Mouse (Mus musculus): ENCODE results near the gene Mdfic. TPM values are rescaled to one million over a fixed set of nuclear protein-coding genes. Genes with fewer than 3 reads are reported as not detected.
A peak's percentile ranks its signal among the peaks of the same experiment; 100 is the strongest.

The Mdfic gene
- polyA plus RNA-seq, 1 experiment from 2014 or later, result 9.1 TPM

DNA sequence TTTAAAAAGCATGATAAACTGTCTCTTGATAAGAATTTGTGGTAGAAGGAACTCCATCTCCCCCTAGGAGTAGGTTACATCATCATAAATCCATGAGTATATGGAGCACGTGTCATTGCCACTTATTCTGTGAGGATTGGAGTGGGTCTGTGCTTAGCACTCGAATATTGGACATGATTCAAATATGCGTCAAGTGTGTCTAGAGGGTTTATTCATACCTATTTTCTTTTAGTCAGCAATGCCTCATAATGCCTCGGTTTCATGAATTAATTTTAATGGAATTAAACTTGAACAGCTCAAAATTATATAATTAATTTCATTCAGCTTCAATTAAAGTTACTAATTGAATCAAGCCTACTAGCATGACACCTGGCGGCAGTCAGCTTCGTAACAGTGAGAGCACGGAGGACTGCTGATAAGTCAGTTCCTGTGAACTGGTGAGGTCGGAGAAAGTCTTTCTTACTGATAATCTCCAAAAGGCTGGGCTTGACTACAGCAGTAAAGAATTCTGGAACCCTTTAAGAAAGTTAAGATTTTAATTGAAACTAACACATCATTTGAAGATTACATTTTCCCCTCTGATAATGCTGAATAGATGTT lies 17.0 kb downstream of the Mdfic start:
- Histone ChIP-seq H3K9me3 (ENCODE audit: low read length) (no peaks in the 10 kb centered on the region), H3K4me2 (replicated peaks; ENCODE audit: low read depth, low read length) (no peak overlapping the region), H3K27ac (ENCODE audit: low read length) (peak overlapping the region; percentile 44; the same call in 1 of the 2 replicates), H3K9ac (replicated peaks; ENCODE audit: low read depth) (no peak overlapping the region), H3K4me1 (ENCODE audit: insufficient read depth, low read depth, low read length) (peaks cover 12% of the 10 kb centered on the region; the same call in 1 of the 2 replicates), H3K4me3 (ENCODE audit: low read depth, low read length) (no peak overlapping the region), H3K27me3 (replicated peaks; ENCODE audit: insufficient read depth, low read length) (no peaks in the 10 kb centered on the region), H3K36me3 (ENCODE audit: insufficient read depth, low read length) (no peaks in the 10 kb centered on the region)
- WGBS, result 37% methylated on average over 8 of the region's 8 CpGs
- ATAC-seq, result peak; percentile 93
- peak; percentile 89 for DNase-seq (ENCODE audit: low spot score)
- TF ChIP-seq EP300 (IDR thresholded peaks at IDR 0.05) (peak; percentile 98), CTCF (IDR thresholded peaks at IDR 0.05) (no peak; the same call in 1 of the 2 replicates)

GRCm38 (mm10) chr6:15738331-15738943 lies 18.0 kb downstream of the Mdfic start:
- H3K4me1 ChIP-seq (ENCODE audit: insufficient read depth, low read depth, low read length), result peaks cover 12% of the 10 kb centered on the region; the same call in 1 of the 2 replicates
- ATAC-seq (peak; percentile 83), DNase-seq (ENCODE audit: low spot score) (peak; percentile 83)
- no peak overlapping the region for H3K4me3 ChIP-seq (ENCODE audit: low read depth, low read length)
- no peaks in the 10 kb centered on the region for H3K9me3 ChIP-seq (ENCODE audit: low read length)
- H3K27me3 ChIP-seq (replicated peaks; ENCODE audit: insufficient read depth, low read length), result no peaks in the 10 kb centered on the region
- WGBS, result 22% methylated on average over 5 of the region's 5 CpGs
- H3K36me3 ChIP-seq (ENCODE audit: insufficient read depth, low read length), result no peaks in the 10 kb centered on the region
- no peak overlapping the region for H3K9ac ChIP-seq (replicated peaks; ENCODE audit: low read depth)
- H3K27ac ChIP-seq (ENCODE audit: low read length), result peak overlapping the region; percentile 47
- H3K4me2 ChIP-seq (replicated peaks; ENCODE audit: low read depth, low read length), result no peak overlapping the region
- peak; percentile 90 for TF ChIP-seq EP300 (IDR thresholded peaks at IDR 0.05)
- no peak for TF ChIP-seq CTCF (IDR thresholded peaks at IDR 0.05)

- Histone ChIP-seq H3K4me1 (ENCODE audit: insufficient read depth, low read depth, low read length) (peaks cover 12% of the 10 kb centered on the region; the same call in 1 of the 2 replicates), H3K4me2 (replicated peaks; ENCODE audit: low read depth, low read length) (no peak overlapping the region), H3K27me3 (replicated peaks; ENCODE audit: insufficient read depth, low read length) (no peaks in the 10 kb centered on the region), H3K36me3 (ENCODE audit: insufficient read depth, low read length) (no peaks in the 10 kb centered on the region), H3K9me3 (ENCODE audit: low read length) (no peaks in the 10 kb centered on the region), H3K4me3 (ENCODE audit: low read depth, low read length) (no peak overlapping the region), H3K9ac (replicated peaks; ENCODE audit: low read depth) (no peak overlapping the region), H3K27ac (ENCODE audit: low read length) (no peak overlapping the region; the same call in 1 of the 2 replicates)
- WGBS, result 49% methylated on average over 3 of the region's 3 CpGs
- no peak for ATAC-seq
- no peak for TF ChIP-seq CTCF (IDR thresholded peaks at IDR 0.05)
- no peak for TF ChIP-seq EP300 (IDR thresholded peaks at IDR 0.05)
- no peak for DNase-seq (ENCODE audit: low spot score)
Observed at GRCm38 (mm10) chr6:15739132-15739531, 18.7 kb downstream of the Mdfic start.

- H3K9ac ChIP-seq (replicated peaks; ENCODE audit: low read depth), result no peak overlapping the region
- H3K4me1 ChIP-seq (ENCODE audit: insufficient read depth, low read depth, low read length), result peaks cover 12% of the 10 kb centered on the region; the same call in 1 of the 2 replicates
- H3K4me3 ChIP-seq (ENCODE audit: low read depth, low read length), result no peak overlapping the region
- H3K9me3 ChIP-seq (ENCODE audit: low read length), result no peaks in the 10 kb centered on the region
- H3K27me3 ChIP-seq (replicated peaks; ENCODE audit: insufficient read depth, low read length), result no peaks in the 10 kb centered on the region
- DNase-seq (ENCODE audit: low spot score), result no peak
- no peak for TF ChIP-seq CTCF (IDR thresholded peaks at IDR 0.05)
- no peak for TF ChIP-seq EP300 (IDR thresholded peaks at IDR 0.05)
- no peak overlapping the region for H3K27ac ChIP-seq (ENCODE audit: low read length)
- no peaks in the 10 kb centered on the region for H3K36me3 ChIP-seq (ENCODE audit: insufficient read depth, low read length)
- ATAC-seq, result no peak
- 81% methylated on average over 6 of the region's 6 CpGs for WGBS
- H3K4me2 ChIP-seq (replicated peaks; ENCODE audit: low read depth, low read length), result no peak overlapping the region
Observed at GRCm38 (mm10) chr6:15742591-15743149, 22.2 kb downstream of the Mdfic start.

DNA sequence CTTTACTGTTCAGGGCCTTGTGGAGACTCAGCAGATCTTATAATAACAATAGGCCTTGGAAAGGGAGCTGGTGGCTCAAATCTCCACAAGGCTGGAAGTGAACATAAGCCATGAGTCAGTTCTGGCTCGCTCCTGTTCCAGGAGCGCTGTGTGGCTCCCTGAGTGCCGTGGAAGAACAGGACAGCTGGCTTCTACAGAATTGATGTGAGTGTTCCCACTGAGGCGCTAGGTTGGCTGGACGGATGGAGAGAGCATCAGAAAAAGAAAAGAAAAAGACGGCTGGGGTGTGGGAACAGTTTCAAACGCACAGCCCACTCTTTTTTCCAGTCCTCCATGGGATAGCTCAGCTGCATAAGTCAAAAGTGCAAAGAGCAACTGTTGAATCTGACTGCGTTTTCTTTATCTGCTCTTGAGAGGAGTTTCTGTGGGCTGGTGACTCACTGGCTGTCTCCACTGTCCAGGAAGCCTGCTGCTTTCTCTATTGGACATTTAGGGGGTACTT lies 22.9 kb downstream of the Mdfic start:
- no peak overlapping the region for H3K4me3 ChIP-seq (ENCODE audit: low read depth, low read length)
- ATAC-seq (no peak), DNase-seq (ENCODE audit: low spot score) (no peak)
- TF ChIP-seq CTCF (IDR thresholded peaks at IDR 0.05), result no peak
- no peak for TF ChIP-seq EP300 (IDR thresholded peaks at IDR 0.05)
- H3K4me1 ChIP-seq (ENCODE audit: insufficient read depth, low read depth, low read length), result peaks cover 6% of the 10 kb centered on the region; the same call in 1 of the 2 replicates
- no peaks in the 10 kb centered on the region for H3K27me3 ChIP-seq (replicated peaks; ENCODE audit: insufficient read depth, low read length)
- no peak overlapping the region for H3K9ac ChIP-seq (replicated peaks; ENCODE audit: low read depth)
- no peak overlapping the region for H3K4me2 ChIP-seq (replicated peaks; ENCODE audit: low read depth, low read length)
- WGBS, result 61% methylated on average over 8 of the region's 8 CpGs
- H3K9me3 ChIP-seq (ENCODE audit: low read length), result no peaks in the 10 kb centered on the region
- no peaks in the 10 kb centered on the region for H3K36me3 ChIP-seq (ENCODE audit: insufficient read depth, low read length)
- H3K27ac ChIP-seq (ENCODE audit: low read length), result no peak overlapping the region

GRCm38 (mm10) chr6:15743793-15744192 lies 23.3 kb downstream of the Mdfic start:
- DNase-seq (ENCODE audit: low spot score) (no peak), ATAC-seq (no peak)
- Histone ChIP-seq H3K27ac (ENCODE audit: low read length) (no peak overlapping the region), H3K27me3 (replicated peaks; ENCODE audit: insufficient read depth, low read length) (no peaks in the 10 kb centered on the region), H3K9me3 (ENCODE audit: low read length) (no peaks in the 10 kb centered on the region), H3K9ac (replicated peaks; ENCODE audit: low read depth) (no peak overlapping the region), H3K4me1 (ENCODE audit: insufficient read depth, low read depth, low read length) (peaks cover 4% of the 10 kb centered on the region; the same call in 1 of the 2 replicates), H3K4me2 (replicated peaks; ENCODE audit: low read depth, low read length) (no peak overlapping the region), H3K4me3 (ENCODE audit: low read depth, low read length) (no peak overlapping the region), H3K36me3 (ENCODE audit: insufficient read depth, low read length) (no peaks in the 10 kb centered on the region)
- no peak for TF ChIP-seq CTCF (IDR thresholded peaks at IDR 0.05)
- TF ChIP-seq EP300 (IDR thresholded peaks at IDR 0.05), result no peak
- 72% methylated on average over 6 of the region's 6 CpGs for WGBS
